Mouse (Mus musculus) T-cell, adult 2 months (primary cell): ENCODE results near the gene Lemd2.

Experiments
- DNase-seq: peaks from one replicate; pipeline ENCODE4 v3.0.0; 2022; ENCODE audit warnings: low spot score

Lemd2 gene

DNA sequence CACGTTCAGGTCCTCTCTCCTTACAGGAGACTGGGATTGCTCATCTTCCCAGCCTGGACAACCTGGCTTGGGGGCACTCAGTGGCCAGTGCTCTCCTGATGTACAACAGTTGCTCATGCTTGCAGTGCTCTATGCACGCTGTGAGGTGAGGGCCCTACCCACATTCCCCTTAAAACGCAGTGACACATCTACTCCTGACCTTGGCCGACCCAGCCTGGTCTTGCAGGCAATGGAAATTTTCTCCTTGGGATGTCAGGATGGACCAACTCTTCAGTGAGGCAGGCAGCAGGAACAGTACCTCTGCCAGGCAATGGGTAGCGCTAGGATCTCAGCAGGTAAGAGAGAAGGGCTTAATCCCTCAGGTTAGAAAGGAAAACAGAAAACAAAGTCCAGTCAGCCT is 17.2 kb downstream of the Lemd2 start:
- DNase-seq: no peak

DNA sequence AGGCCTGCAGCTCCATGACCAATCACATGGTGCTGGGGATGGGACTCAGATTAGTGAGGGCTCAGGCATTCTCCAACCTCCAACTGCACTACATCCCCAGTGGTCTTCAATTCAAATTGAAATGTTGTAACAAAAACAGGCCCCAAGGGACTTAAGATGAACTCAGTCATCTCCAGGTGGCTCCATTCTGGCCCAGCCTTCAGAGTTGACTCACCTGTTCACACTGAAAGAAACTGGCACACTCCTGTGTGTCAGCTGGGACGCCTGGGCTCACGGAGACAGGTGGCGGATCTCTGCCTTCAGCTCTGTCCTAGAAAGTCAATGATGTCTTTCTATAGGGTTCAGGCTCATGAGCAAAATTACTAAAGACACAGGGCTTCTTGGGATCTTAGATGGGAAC is 18.2 kb downstream of the Lemd2 start:
- DNase-seq: no peak

DNA sequence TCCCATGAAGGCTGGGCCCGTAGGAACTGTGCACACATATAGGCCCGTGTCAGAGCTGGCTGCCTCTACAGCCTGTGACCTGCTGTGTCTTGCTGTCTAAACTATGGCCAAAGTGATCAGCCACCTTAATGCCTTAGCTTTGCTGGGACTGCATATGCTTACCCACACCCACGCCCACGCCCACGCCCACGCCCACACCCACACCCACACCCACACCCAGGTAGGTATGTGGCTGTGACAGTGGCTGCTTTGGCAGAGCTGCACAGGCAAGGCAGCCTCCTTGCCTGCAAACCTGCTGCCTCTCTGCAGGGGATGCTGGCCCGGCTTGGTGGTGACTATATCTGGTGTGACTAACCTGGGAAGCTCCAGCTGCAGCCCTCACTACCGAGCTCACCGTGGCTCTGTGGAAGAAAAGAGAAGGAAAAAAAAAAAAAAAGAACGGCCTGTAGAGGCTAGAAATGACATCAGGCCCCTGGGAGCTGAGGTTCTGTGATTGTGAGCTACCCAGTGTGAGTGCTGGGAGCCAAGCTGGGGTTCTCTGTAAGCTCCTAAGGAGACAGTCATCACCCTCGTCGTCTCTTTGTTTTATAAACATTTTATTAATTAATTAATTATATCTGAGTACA is 20.5 kb downstream of the Lemd2 start:
- no peak for DNase-seq

DNA sequence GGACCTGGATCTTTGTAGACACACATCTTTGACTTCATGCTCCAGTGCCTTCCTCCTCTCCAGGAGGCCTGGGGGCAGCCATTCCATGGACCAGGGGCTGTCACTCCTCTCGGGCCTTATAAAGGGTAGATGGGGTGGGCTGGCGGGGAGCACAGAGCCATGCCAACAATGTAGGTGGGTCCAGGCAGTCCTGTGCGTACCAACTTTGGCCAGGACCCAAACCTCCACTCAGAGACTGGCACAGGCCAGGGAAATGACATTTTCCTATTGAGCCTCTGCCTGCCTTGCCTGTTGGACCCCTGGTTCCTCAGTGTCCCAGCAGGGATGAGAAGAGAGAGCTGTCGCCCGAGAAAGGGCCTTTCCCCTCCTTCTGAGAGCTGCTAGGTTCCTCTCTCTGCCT is 21.9 kb downstream of the Lemd2 start:
- DNase-seq: no peak

DNA sequence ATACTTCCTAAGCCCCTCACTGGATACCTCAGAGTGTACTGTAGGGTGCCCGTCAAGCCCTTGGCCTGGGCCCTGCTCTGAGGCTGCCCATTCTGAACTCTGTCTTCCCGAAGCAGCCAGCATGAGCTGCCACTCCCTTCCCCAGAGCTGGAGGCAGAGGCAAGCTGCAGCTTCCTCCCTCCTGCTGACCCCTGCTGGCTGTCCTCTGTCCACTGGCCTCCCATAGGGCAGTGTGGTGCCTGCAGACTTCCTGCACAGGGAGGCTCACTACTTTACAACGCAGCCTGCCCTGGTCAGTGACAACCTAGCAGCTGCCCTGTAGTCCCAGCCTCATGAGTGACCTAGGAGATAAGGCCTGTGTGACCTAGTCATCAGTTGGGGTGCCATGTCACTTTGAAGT is 22.6 kb downstream of the Lemd2 start:
- no peak for DNase-seq

DNA sequence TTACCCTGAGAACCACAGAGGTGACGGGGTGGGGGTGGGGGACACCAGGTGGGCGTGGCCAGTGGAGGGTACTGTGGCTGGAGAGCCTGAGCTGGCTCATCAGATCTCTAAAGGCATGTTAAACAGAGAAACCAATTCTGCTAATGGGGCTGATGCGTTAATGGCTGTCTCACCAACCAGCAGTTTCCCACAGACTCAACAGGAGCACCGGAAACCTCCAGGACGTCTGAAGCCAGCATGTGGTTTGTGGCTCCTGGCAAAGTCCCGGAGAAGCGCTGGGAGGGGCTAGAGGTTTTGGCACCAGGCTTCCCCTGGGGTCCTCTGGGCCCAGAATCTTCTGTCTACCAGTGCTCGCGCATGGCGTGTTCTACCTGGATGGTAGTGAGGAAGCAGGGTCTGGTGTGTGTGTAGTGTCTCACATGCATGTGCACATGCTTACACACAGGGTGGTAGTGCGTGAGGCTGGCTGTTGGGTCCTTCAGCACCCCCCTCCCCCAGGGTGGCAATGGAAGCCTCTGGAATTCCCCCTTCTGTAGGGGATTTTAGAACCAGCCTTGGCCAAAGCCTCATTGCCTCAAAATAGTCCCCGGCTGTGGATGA is 24.5 kb downstream of the Lemd2 start:
- no peak for DNase-seq

DNA sequence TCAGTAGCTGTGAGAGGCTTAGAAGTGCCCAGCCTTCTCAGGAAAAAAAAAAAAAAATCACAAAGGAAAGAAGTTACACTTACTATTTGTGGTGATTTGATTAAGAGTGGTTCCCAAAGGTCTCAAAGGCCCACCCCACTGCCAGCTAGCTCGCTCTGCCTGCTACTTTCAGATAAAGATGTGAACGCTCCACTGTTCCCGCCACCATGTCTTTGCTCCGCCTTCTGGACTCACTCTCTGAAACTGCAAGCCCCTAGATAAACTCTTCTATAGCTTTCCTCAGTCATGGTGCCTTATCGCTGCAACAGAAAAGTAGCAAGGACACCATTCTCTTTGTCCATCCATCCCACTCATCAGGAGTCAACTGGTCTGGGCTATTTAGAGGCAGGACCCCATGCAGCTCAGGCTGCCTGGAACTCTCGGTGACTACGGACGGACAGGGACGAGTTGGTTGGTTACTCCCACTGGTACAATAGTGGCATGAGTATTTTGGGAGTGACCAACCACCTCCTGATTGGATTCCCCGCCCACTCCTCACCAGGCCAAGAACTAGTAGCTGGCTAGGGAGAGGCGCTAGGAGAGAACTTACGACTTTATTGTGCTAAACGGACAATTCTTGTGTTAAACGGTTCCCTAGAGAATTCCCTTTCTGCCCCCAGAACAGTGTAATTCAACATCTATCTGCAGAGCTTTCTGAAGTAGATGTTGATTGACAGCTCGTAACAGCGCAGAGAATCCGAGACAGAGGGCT is 25.7 kb downstream of the Lemd2 start:
- no peak for DNase-seq

DNA sequence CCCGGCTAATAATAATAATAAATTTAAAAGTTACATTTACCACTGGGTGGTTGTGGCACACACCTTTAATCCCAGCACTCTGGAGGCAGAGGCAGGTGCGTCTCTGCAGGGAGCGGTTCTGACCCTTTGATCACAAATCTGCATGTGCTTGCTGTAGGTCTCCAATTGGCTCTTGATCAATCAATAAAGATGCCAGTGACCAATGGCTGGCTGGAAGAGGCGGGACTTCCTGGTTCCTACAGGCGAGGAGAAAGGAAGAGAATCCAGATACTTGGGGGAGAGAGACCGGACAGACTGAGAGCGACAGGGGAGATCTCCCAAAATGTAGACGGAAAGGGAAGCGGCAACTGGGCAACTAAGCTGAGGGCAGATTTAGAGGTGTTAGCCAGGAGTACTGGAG is 26.2 kb downstream of the Lemd2 start:
- no peak for DNase-seq

DNA sequence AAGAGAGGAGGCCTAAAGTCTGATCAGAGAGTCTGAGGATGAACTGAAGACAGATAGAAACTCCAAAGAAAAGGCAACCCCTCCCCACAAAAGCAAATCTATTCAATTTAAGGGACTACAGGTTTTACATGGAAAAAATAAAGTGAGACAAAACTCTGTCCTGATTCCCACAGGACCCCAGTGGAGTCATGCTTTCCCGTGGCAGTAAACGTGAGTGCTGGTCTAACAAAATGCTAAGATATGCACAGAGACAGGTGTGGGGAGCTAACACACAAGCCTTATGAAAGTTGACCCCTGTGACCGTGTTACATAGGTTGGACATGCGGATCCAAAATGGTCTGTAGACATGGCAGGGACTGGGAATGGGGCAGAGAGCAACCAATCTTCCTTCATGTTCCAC is 27.5 kb downstream of the Lemd2 start:
- DNase-seq: no peak

DNA sequence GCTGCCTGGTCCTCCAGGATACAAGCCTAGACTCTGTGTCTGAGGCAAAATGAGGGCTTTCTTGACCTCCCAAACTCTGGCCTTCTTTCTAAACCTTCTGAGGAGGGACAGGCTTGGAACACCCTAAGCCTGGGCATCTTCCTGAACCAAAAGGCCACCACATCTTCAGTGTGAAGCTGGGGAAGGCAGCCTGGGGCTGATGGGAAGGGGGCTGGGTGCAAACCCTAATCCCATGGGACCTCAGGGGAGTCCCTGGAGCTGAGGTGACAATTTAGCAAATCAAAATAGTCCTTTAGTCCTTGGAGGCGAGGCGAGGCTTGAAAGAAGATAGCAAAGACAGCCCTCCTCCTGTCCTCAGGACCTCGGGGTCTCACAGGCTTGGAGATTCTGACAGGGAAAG is 28.0 kb downstream of the Lemd2 start:
- no peak for DNase-seq

DNA sequence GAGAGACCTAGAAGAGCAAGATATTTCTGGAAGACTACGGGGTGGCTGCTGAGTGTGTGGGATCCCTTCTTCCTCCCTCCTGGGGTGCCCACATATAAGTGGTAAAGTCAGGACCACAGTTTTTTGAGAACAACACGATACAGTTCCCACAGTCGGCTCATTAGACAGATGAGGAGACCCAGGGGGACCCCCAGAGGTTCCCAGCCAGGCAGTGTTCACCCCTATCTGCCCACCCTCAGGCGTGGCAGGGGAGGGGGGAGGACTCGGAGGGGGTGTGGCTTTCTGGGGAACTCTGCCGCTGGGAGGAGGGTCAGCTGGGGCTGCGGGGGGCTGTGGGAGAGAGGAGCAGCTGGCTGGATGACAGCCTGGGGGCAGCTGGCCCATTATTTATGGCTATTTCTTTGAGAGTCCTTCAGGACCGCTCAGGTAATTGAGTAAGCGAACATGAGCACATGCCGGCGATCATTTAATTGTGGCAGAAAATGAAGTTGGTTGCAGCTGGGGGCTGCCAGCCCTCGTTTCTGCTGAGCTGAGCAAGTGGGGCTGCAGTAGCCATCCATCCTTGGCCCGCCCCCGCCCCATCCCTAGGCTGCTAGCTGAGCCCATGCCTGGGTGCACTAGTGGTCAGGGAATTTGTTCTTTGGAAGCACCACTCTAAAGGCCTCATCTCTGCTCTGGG is 28.9 kb downstream of the Lemd2 start:
- no peak for DNase-seq

DNA sequence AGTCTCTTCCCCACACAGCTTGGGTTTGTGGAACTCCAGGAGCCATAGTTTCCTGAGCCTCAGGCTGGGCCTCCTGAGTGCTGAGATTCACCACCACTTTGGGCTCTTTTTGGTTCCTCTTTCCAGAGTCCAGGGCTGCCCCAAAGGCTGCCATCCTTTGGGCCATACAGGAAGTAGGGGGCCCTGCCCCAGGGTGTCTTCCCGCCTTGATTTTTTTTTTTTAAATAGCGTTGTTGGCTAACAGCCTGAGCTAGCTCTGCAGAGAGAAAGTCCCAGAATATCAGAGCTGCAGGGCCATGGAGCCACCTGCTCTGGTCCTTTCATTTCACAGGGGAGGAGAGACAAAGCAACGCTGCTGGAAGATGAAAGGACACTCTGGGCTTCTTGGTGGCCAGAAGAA is 30.6 kb downstream of the Lemd2 start:
- no peak for DNase-seq

DNA sequence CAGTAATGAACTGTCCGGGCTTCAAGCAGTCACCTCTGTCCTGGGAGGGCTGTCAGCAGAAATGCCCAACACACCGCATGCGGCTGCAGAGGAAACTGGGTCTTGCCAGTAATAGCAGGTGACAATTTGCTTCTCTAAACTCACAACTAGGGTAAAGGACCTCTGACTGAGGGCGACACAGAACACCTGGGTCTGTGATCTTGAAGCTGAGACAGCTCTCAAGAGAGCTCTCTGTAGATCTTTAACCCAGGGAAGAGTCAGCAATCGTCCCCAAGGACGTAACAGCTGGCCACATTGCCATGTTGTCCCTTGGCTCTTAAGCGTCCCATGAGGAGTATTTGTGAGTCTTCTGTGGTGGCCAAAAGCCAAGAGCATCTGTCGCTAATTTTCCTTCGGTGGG is 31.8 kb downstream of the Lemd2 start:
- DNase-seq: no peak

DNA sequence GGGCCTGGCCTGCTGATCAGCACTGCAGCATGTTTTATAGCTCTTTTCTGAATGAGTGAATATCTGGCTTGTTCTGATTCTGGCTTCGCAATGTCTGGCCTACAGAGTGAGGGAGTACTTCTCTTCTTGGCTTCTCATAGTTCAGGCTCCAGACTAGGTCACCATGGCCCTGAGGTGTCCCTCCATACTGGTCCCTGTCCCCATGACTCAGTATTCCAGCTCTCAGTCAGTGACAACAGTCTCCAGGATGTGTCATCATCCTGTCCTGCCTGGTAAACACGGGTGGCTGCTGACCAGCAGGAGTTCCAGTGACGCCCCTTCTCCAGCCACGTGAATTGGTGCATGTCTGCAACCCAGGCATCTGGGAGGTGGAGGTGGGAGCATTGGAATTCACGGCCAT is 33.1 kb downstream of the Lemd2 start:
- no peak for DNase-seq

DNA sequence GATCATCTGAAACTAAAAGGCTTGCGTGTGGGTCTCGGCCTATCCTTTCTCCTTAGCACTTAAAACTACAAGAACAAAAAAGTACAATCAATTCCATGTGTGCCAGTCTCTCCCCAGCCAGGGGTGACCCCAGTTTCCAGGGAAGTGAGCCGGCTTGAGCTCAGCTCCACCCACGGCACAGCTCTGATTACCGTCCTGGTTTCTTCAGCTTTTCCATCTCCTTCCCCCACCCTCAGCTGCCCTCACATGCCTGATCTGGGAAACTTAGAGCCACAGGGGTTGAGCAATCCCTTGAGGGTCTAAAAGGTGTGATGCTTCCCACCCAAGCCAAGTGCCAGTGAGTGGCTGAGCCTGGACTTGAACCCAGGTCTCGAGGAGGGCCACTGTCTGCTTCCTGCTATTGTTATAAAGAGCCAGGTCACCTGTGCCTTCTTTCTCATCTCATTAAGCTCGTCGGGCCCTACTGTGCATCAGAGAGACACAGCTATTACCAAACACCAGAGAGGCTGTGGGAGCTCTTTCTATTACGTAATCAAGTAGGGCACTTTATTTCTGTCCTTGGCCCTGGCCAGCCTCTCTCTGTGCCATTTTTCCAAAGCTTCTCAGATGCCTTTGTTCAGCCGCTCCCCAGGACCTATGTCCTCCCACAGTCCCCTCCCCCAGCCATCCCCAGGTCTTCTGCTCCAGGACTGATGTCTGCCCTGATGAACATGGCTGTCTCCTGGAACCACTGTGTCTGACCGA is 34.1 kb downstream of the Lemd2 start:
- DNase-seq: no peak

DNA sequence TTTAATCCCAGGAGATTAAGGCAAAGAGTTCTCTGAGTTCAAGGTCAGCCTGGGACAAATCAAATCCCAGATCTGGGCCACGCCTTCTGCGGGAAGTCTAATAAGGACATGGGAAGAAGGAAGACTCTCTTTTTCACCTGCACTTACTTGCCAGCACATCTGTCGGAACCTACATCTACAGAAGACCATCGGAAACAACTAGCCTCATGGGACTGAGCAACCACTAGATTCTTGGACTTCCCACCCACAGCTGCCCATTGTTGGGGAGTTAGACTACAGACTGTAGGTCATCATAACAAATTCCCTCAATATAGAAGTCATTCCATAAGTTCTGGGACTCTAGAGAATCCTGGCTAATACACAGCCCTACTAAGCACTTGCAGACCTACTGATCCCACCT is 35.7 kb downstream of the Lemd2 start:
- no peak for DNase-seq

DNA sequence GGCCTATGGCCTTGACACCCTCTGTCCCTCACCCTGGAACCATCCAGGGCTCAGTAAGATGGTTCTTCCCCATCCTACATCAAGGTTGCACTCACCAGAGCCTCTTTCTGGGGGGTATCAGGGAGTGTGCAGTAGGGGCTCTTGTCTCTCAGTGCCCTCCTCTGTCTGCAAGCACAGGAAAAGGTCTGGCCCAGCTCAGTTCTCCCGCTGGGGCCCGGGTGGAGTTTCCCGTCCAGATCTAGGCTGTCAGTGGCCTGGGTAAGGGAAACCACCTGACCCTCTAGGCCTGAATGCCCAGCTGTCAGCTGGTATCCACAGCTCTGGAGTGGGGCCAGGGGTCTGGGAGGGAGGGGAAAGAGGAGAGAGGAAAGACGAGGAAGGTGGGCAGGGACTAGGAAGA is 36.7 kb downstream of the Lemd2 start, which contains the start of gene Ip6k3:
Gene Ip6k3, minus strand, starts transcription at position 251 of the 400 bp plus-strand sequence.
- DNase-seq: no peak

DNA sequence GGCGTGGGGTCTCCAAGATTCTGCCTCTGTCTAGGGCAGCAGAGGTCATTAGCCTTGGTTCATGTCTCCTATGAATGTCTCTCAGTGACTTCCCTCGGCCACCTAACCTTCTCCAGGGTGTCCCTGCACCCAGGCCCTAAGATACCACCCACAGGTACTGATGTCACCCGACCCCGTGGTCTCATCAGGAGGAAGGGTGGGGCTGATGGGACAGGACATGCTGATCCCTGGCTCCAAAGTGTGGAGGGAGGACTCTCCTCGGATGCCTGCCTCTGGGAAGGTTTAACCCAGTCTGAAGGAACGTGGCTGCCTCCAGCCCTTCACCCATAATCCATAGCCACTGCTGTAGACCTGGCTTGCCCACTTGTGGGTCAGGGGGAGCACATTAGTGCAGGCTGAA is 37.4 kb downstream of the Lemd2 start:
- DNase-seq: no peak

DNA sequence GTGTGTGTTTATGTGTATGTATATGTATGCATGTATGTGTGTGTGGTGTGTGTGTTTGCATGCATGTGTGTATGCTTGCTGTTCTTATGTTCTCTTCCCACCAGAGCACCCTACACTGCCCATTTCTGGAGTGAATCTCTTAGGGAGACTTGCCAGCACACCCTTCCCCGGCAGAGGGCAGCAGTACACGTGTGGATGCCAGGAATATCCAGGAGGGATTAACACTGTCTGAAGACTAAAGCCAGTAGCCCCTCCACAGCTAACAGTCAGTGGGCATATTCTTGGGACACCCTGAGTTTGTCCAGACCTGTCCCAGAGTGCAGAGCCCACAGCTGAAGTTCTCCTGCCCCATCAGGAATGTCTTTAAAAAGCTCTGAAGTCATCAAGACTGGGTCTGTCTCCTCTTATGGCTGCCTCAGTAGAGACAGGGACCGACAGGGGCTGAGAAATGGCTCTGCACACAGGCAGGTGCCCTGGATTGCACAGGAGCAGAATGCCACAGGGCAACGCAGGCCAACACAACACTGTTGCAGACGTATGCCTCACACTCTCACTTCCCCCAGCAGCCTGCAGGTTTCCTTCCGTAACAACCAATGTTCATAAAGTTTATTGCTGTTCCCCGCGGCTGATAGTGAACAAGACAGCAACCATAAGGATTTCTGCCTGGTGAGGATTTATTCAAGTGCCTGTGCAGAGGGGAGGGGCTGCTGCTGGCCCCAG is 39.1 kb downstream of the Lemd2 start:
- DNase-seq: no peak

DNA sequence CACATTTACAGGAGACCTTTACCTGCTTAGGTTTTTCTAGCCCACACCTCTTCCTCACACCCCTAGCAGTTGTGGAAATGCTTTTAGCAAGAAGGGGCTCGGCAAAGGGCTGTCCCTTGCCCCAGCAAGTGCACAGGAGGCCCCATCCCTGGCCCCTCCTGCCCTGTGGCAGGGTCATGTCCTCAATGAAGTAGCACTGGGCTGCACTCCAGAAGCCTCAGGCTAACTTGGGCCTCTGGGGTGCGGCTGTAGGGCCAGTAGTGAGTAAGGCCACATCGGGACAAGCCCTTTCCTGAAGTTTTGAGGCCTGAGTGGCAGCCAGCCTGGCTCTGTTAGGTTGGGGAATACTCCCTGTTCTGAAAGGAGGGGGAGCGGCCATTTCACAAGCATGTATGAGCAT is 43.4 kb downstream of the Lemd2 start:
- DNase-seq: no peak

DNA sequence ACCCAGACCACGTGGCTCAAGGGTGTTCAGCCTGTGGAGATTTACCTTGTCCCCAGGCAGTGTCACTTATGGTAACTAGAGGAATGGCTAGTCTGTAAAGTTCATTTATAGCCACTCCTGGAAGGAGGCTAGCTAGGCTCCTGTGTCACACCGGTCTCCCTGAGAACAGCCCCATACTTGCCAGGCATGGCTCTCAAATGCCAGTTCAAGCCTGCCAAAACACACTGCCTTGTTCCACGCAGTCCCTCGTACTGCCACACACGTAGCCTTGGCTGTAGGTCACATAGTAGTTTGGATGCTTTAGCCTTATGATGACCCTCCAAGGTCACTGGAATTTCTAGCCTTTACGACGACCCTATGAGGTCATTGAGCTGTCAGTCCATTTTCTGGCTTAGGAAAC is 45.1 kb downstream of the Lemd2 start:
- DNase-seq: no peak

DNA sequence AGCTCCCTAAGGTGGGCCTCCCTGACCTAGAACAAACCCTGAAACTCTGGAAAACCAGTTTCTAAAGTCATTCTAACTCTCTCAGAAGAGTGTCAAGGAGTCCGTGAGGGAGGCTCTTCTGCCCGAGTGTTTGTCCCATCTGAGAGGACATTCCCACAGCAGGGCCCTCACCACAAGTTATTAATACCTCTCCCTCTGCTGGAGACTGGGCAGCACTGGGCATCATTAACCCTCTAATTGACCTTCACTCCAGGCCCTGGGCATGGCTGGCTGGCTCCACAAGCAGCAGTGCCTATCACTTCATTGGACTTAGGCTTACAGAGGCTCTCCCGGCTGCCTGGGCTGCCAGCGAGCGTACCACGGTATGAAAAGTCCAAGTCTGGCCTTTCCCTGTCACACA is 45.8 kb downstream of the Lemd2 start:
- DNase-seq: no peak
